Mouse (Mus musculus) ES-Bruce4 (cell line): ENCODE data around the gene Ntsr1.

Source experiments
- CTCF ChIP-seq: IDR thresholded peaks from one replicate; pipeline ENCODE4 v1.8.1; 2011; ENCODE audit warnings: low read depth, low read length
- EP300 ChIP-seq: IDR thresholded peaks from 2 replicates; pipeline ENCODE4 v1.6.1; 2011; ENCODE audit warnings: low read depth, low read length; ENCODE audit not compliant: insufficient read depth
- POLR2A ChIP-seq: IDR thresholded peaks from one replicate; pipeline ENCODE4 v1.8.1; 2011; ENCODE audit warnings: low read length; ENCODE audit not compliant: insufficient read depth

- TF ChIP-seq CTCF (no peak), POLR2A (no peak), EP300 (no peak)
Observed at GRCm38 (mm10) chr2:180589123-180589831, 89.5 kb downstream of the Ntsr1 start, which contains the start of gene Ogfr.
